Mouse (Mus musculus): ENCODE results near the gene Lmo2. TPM values are rescaled to one million over a fixed set of nuclear protein-coding genes. Genes with fewer than 3 reads are reported as not detected.

Gene Lmo2
- total and polyA plus RNA-seq, 2 experiments from 2014 or later, result 5.7 to 12.3 TPM

- DNase-seq (ENCODE audit: low spot score) (no peak), ATAC-seq (ENCODE audit: insufficient read depth, low read depth) (no peak)
- no peaks in the 10 kb centered on the region for H3K9me3 ChIP-seq (replicated peaks; ENCODE audit: control insufficient read depth, low read length)
- H3K4me1 ChIP-seq (ENCODE audit: control insufficient read depth, insufficient read depth), result no peaks in the 10 kb centered on the region
- no peak for TF ChIP-seq CTCF (IDR thresholded peaks at IDR 0.05; ENCODE audit: low read depth)
- no peak for TF ChIP-seq EP300 (IDR thresholded peaks at IDR 0.05; ENCODE audit: low read depth)
- 78% methylated on average over 7 of the region's 7 CpGs for WGBS
- H3K4me2 ChIP-seq (ENCODE audit: low read depth, low read length), result no peak overlapping the region
- no peak overlapping the region for H3K9ac ChIP-seq (replicated peaks; ENCODE audit: low read depth, low read length)
- no peak overlapping the region for H3K27ac ChIP-seq (ENCODE audit: low read depth)
- H3K36me3 ChIP-seq (replicated peaks; ENCODE audit: control insufficient read depth, insufficient read depth, low read length), result no peaks in the 10 kb centered on the region
- H3K4me3 ChIP-seq (ENCODE audit: low read depth, low read length), result no peak overlapping the region
- no peaks in the 10 kb centered on the region for H3K27me3 ChIP-seq (ENCODE audit: control insufficient read depth, insufficient read depth, low read length)
Measured at GRCm38 (mm10) chr2:104023096-104023495, 65.3 kb downstream of the Lmo2 start.

- H3K27ac ChIP-seq (ENCODE audit: low read depth), result no peak overlapping the region
- ATAC-seq (ENCODE audit: insufficient read depth, low read depth) (no peak), DNase-seq (ENCODE audit: low spot score) (no peak)
- H3K4me3 ChIP-seq (ENCODE audit: low read depth, low read length), result no peak overlapping the region
- no peaks in the 10 kb centered on the region for H3K9me3 ChIP-seq (replicated peaks; ENCODE audit: control insufficient read depth, low read length)
- peaks cover 13% of the 10 kb centered on the region for H3K4me1 ChIP-seq (ENCODE audit: control insufficient read depth, insufficient read depth)
- no peak overlapping the region for H3K9ac ChIP-seq (replicated peaks; ENCODE audit: low read depth, low read length)
- H3K36me3 ChIP-seq (replicated peaks; ENCODE audit: control insufficient read depth, insufficient read depth, low read length), result no peaks in the 10 kb centered on the region
- no peaks in the 10 kb centered on the region for H3K27me3 ChIP-seq (ENCODE audit: control insufficient read depth, insufficient read depth, low read length)
- TF ChIP-seq CTCF (IDR thresholded peaks at IDR 0.05; ENCODE audit: low read depth) (no peak), EP300 (IDR thresholded peaks at IDR 0.05; ENCODE audit: low read depth) (no peak)
- H3K4me2 ChIP-seq (ENCODE audit: low read depth, low read length), result no peak overlapping the region
- WGBS, result 91% methylated on average over 4 of the region's 4 CpGs
Measured at GRCm38 (mm10) chr2:104024656-104025055, 66.9 kb downstream of the Lmo2 start.

- peaks cover 15% of the 10 kb centered on the region for H3K4me1 ChIP-seq (ENCODE audit: control insufficient read depth, insufficient read depth)
- H3K27ac ChIP-seq (ENCODE audit: low read depth), result peak within 1 kb of the TSS; percentile 73
- TF ChIP-seq CTCF (IDR thresholded peaks at IDR 0.05; ENCODE audit: low read depth) (peak; percentile 17; the same call in 1 of the 2 replicates), EP300 (IDR thresholded peaks at IDR 0.05; ENCODE audit: low read depth) (no peak)
- H3K9ac ChIP-seq (replicated peaks; ENCODE audit: low read depth, low read length), result peak within 1 kb of the TSS; percentile 99
- peak within 1 kb of the TSS; percentile 92 for H3K4me2 ChIP-seq (ENCODE audit: low read depth, low read length)
- no peaks in the 10 kb centered on the region for H3K9me3 ChIP-seq (replicated peaks; ENCODE audit: control insufficient read depth, low read length)
- DNase-seq (ENCODE audit: low spot score) (peak; percentile 77), ATAC-seq (ENCODE audit: insufficient read depth, low read depth) (peak; percentile 97)
- H3K27me3 ChIP-seq (ENCODE audit: control insufficient read depth, insufficient read depth, low read length), result no peaks in the 10 kb centered on the region
- peak within 1 kb of the TSS; percentile 100 for H3K4me3 ChIP-seq (ENCODE audit: low read depth, low read length)
- under 1% methylated on average over 41 of the region's 44 CpGs for whole genome bisulfite sequencing
- H3K36me3 ChIP-seq (replicated peaks; ENCODE audit: control insufficient read depth, insufficient read depth, low read length), result no peaks in the 10 kb centered on the region; the same call in 1 of the 2 replicates
Measured at GRCm38 (mm10) chr2:104027458-104028138, 69.8 kb downstream of the Lmo2 start, which contains the start of gene Fbxo3. Fbxo3 (plus strand) TSS chr2:104027721.

- peak within 1 kb of the TSS; percentile 99 for H3K9ac ChIP-seq (replicated peaks; ENCODE audit: low read depth, low read length)
- no peaks in the 10 kb centered on the region for H3K27me3 ChIP-seq (ENCODE audit: control insufficient read depth, insufficient read depth, low read length)
- peaks cover under 1% of the 10 kb centered on the region for H3K36me3 ChIP-seq (replicated peaks; ENCODE audit: control insufficient read depth, insufficient read depth, low read length)
- WGBS, result under 1% methylated on average over 31 of the region's 32 CpGs
- H3K27ac ChIP-seq (ENCODE audit: low read depth), result peak within 1 kb of the TSS; percentile 73
- H3K4me3 ChIP-seq (ENCODE audit: low read depth, low read length), result peak within 1 kb of the TSS; percentile 100
- H3K4me2 ChIP-seq (ENCODE audit: low read depth, low read length), result peak within 1 kb of the TSS; percentile 92
- ATAC-seq (ENCODE audit: insufficient read depth, low read depth), result peak; percentile 44
- H3K4me1 ChIP-seq (ENCODE audit: control insufficient read depth, insufficient read depth), result peaks cover 15% of the 10 kb centered on the region
- TF ChIP-seq EP300 (IDR thresholded peaks at IDR 0.05; ENCODE audit: low read depth) (no peak), CTCF (IDR thresholded peaks at IDR 0.05; ENCODE audit: low read depth) (no peak)
- peak; percentile 15 for DNase-seq (ENCODE audit: low spot score)
- H3K9me3 ChIP-seq (replicated peaks; ENCODE audit: control insufficient read depth, low read length), result no peaks in the 10 kb centered on the region
Measured at GRCm38 (mm10) chr2:104028139-104028723, 70.4 kb downstream of the Lmo2 start, which contains the start of gene 4931422A03Rik. 4931422A03Rik (minus strand) TSS chr2:104028361.

GRCm38 (mm10) chr2:104029074-104029473 is 71.3 kb downstream of the Lmo2 start:
- DNase-seq (ENCODE audit: low spot score) (no peak), ATAC-seq (ENCODE audit: insufficient read depth, low read depth) (no peak)
- H3K9ac ChIP-seq (replicated peaks; ENCODE audit: low read depth, low read length), result peak overlapping the region; percentile 99; the same call in 1 of the 2 replicates
- H3K27me3 ChIP-seq (ENCODE audit: control insufficient read depth, insufficient read depth, low read length), result no peaks in the 10 kb centered on the region
- H3K4me3 ChIP-seq (ENCODE audit: low read depth, low read length), result peak overlapping the region; percentile 100
- H3K4me1 ChIP-seq (ENCODE audit: control insufficient read depth, insufficient read depth), result peaks cover 15% of the 10 kb centered on the region
- 25% methylated on average over 2 of the region's 2 CpGs for WGBS
- H3K9me3 ChIP-seq (replicated peaks; ENCODE audit: control insufficient read depth, low read length), result no peaks in the 10 kb centered on the region
- H3K27ac ChIP-seq (ENCODE audit: low read depth), result no peak overlapping the region
- peaks cover 8% of the 10 kb centered on the region for H3K36me3 ChIP-seq (replicated peaks; ENCODE audit: control insufficient read depth, insufficient read depth, low read length)
- peak overlapping the region; percentile 92 for H3K4me2 ChIP-seq (ENCODE audit: low read depth, low read length)
- TF ChIP-seq EP300 (IDR thresholded peaks at IDR 0.05; ENCODE audit: low read depth) (no peak), CTCF (IDR thresholded peaks at IDR 0.05; ENCODE audit: low read depth) (no peak)
